Mouse (Mus musculus): ENCODE data around the gene Sufu.
A peak's percentile ranks its signal among the peaks of the same experiment; 100 is the strongest.

Gene Sufu

DNA sequence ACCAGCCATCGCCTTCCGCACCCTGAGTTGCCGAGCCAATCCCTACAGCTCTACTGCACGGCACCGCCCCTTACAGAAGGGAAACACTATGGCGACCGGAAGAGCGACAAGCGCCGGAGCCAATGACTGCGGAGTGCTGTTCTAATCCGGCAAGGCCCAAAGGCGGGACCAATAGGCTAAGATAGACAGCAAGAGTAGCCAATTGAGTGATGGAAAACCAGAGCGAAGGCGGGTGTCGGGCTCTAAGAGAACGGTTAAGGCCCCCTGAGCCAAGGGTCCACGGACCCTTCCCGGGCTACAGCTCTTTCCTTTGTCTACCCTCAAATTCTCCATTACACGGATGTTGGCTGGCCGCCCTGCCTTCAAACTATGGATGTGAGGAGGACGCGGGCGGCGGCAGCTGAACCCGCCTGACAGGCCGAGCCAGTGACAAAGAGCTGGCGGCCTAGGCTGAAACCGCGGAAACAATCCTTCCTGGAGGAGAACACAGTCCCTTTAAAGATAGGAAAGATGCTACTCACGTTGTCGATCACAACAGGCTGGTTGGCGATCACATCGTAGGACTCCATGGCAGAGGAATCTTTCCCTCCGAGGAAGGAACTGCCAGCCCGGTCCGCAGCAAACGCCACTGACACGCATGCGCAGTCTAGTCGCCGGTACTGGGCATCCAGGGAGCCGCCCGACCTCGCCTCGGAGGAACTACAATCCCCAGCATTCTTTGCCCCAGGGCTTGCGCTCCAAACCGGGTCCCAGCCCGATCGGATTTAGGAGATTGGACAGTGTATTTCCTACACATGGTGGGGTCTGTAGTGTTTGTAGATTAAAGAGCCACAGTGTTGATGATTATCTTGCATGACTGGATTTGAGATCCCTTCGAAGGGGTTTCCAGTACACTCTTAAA, 1.3 kb upstream of the Sufu start, which contains the start of gene Actr1a:
Gene Actr1a, minus strand, starts transcription at position 640 of the 901 bp plus-strand sequence.
- peak; percentile 99 for DNase-seq

- DNase-seq: no peak
Observed at GRCm38 (mm10) chr19:46396109-46396508, 587 bp upstream of the Sufu start.

DNA sequence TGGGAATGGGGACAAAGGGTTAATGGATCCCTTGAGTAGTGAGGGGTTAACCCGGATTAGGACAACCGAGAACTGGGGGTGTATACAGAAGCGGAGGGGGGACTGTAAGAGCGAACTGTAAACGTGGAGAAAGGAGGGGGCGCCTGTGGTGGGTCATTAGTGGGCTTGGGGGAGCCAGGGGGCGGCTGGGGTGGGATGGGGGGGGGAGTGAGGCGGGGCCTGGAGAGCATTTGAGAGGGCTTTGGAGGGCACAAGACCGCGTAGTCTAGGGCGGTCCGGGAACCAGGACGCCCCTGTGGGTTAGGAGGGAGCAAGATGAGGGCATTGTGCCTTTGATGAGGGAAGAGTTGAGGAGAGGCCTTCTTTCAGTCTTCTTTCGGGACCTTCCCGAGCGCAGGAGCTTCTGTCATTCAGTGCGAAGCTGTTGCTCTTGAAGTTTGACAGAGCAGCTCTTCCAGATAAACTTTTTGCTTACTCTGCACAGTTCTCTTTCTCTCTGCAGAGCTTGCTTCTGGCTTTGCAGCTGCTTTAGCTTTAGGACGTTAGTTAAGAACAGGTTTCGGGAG, 823 bp downstream of the Sufu start:
- DNase-seq: peak; percentile 54

GRCm38 (mm10) chr19:46398401-46398800, 1.7 kb downstream of the Sufu start:
- no peak for DNase-seq

DNA sequence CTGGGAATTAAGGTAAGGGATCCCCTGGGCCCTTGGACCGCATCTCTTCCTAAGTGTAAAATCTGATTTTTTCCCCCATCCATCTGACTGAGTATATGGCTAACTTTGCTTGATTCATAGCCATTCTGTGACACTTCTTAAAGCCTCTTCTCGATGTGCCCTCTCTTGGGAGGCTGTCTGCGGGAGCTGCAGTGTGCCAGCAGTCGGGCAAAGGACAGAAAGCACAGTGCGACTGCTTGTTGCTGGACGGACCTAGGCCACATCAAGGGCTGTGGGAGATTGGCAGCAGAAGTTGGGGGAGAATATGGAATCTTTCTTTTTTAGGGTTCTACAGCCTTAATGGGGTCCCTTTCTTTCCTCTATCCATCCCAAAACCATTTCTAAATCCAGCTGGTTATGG, 2.7 kb downstream of the Sufu start:
- no peak for DNase-seq

DNA sequence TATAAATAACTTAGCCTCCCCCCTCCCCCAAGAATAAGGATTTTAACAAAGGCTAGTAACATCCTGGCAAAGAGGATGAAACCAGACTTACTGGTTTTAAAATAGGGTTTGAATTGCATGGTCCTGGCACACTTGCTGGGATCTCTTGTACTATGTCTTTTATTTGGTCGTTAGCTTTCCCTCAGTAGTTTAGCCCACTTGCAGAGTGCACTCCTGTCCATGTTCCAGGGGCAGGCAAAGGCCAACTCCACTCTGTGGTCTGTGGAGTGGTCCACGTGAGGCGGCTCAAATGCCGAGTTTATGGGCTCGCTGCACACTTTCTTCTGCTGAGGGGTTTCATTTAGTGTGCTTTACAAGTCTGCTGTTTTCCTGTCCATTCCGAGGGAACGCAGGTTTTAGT, 3.2 kb downstream of the Sufu start:
- no peak for DNase-seq

DNA sequence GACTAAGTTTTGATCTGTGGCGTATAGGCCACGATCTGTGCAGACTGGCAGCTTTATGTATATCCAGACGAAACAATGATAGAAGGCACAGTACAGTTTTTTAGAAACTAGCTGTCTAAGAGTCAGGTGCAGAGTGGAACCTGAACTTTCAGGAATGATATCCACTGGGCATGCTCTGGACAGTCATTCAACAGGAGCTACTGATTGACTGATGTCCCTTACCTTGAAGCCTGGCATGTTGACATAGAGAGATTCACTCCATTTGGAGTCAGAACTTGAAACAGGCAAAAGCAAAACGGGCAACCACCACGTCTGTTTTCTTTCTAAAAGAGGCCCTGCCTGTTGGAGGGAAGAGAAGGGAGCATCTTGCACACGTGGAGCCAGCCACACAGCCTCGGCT, 3.9 kb downstream of the Sufu start:
- DNase-seq: no peak

- no peak for DNase-seq
Observed at GRCm38 (mm10) chr19:46404030-46404429, 7.3 kb downstream of the Sufu start.

DNA sequence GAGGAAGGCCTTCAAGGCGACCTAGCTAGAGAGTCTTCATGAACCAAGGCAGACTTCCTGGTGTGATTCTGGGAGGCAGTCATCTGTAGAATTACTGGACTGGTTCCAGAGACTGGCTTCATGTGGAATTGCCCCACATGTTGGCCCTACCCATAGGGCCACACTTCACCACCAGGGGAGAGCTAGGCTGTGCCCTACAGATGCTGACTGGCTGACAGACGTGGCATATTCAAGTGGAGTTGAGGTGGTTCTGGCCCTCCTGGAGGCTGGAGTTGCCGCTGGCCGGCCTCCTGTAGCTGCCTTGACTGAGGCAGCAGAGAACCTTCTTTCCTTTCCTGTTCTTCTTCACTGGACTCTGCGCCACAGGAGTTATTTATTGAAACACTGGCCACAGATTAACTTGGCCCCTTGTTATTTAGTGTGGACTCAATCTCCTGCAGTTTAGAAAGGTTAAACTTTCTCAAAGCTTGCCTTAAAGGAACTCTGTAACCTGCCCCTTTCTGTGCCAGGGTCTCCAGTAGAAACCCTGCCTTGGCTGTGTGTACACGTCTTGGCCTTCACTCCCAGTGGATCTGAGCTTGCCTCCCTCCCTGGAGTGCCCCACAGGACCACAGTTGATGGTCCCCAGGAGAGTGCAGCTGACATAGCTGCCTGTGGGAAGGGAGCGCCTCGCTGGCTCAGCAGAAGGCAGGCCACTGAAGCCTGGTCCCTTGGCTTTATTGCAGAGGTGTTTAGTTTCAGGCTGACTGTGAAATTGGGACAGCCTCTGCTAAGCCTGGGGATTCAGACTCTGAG, 10.1 kb downstream of the Sufu start:
- no peak for DNase-seq

DNA sequence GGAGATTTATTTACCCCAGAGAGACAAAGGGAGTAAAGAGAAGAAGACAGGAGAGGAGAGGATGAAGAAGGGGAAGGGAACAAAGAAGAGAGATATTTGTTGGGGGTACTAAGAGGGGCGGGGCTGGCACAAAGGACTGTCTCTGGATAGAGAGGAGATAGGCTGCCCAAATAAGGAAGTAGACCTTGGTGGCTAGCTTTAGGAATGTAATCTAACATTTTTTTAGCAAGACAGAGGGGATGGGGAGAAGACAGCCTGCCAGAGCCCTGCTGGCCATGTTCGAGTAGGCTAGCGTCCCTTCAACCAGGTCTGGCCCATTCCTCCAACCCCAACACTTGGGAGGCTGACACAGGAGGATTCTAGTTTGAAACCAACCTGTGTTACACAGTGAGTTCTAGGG, 12.8 kb downstream of the Sufu start:
- no peak for DNase-seq

DNA sequence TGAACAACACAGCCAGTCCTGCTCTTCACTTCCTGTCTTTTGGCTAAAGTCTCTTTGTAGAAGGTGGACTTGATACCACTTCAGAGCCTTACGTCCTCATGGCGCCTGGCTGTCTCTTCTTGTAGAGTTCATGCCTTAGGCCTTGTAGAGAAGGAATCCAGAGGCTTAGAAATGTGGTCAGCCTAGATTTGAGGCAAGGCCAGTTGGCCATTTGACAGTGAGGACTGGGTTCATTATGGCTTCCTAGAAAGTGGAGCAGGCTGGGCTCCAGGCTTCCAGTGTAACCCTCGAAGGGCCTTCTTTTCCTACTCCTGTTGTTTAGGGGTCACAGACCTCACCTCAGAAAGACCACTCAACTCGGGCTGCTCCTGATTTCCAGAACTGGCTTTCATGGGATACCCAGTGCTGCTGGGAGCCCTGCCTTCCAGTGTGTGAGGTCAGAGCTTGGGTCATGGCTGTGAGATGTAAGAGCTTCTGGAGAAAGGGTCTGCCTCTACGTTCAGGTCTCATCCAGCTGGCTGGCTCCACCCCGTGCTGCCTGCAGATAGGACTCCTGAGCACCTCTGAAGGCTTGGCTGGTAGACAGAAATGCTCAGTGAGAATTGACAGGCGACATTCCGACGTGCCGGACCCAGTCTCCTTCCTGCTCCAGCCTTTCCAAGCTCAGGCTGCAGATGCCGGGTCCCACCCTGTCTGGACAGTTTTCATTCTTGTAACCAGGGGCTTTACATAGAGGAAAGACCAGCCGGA, 15.5 kb downstream of the Sufu start:
- DNase-seq: no peak

GRCm38 (mm10) chr19:46413969-46414368, 17.3 kb downstream of the Sufu start:
- DNase-seq: no peak

GRCm38 (mm10) chr19:46414486-46414885, 17.8 kb downstream of the Sufu start:
- DNase-seq: no peak

GRCm38 (mm10) chr19:46416276-46416675, 19.6 kb downstream of the Sufu start:
- DNase-seq: no peak

DNA sequence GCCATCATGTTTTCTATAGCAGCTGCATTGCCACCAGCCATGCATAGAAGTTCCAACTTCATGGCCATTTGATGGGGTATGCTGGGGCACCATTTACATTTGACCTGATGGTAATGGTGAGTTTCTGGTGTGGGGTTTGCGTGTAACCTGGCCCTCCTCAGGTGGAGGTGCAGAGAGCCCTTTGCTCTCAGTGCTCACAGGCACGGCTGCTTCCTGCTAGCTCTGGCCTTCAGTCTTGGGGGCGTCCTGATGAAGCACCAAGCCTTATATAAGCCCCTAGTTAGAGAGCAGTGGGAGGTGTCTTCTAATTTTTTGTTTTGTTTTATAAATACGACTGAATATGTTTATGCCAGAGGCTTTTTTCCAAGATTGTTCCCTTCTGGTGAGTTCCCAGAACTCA, 21.4 kb downstream of the Sufu start:
- no peak for DNase-seq

GRCm38 (mm10) chr19:46420410-46420809, 23.7 kb downstream of the Sufu start:
- no peak for DNase-seq

GRCm38 (mm10) chr19:46422384-46423338, 26.0 kb downstream of the Sufu start:
- peak; percentile 86 for DNase-seq

GRCm38 (mm10) chr19:46425266-46425665, 28.6 kb downstream of the Sufu start:
- no peak for DNase-seq

GRCm38 (mm10) chr19:46426488-46426887, 29.8 kb downstream of the Sufu start:
- no peak for DNase-seq

DNA sequence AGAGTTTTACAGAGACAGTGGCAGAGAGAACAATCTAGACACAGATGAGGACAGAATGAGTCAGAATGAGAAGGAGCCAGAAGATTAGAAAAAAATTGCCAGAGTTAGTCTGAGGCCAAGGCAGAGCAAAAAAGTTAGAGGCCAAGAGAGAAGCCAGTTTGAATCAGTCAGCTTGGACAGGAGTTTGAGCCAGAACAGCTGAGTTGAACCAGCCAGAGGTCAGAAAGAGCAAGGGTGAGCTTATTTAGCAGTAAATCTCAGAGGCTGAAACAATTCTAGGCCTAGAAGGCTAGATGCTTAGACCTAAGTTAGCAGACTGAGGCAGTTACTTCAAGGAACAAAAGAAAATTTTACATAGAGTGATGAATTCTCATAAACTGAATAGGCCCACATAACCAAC, 32.6 kb downstream of the Sufu start:
- DNase-seq: no peak

DNA sequence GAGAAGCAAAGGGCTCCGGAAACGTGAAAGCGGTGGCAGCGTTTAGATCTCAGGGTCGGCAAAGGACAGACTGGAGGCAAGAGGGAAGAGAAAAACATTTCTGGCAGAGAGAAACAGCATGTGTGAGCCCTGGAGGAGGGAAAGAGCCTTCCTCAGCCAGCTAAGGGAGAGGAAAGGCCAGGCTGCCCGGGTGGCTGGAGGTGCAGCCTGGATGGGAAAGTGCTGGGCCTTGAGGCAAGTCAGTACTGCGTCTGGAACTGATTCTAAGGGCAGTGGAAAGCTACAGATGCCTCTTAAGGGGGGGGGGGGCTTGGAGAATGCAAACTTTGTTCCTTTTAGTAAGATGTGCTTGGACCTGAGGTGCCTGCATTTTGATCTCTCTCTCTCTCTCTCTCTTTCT, 37.0 kb downstream of the Sufu start:
- DNase-seq: no peak

GRCm38 (mm10) chr19:46434148-46434547, 37.5 kb downstream of the Sufu start:
- DNase-seq: no peak
